Mouse (Mus musculus): Measurements from ENCODE around the gene Lrig1. TPM values are rescaled to one million over a fixed set of nuclear protein-coding genes. Genes with fewer than 3 reads are reported as not detected.

The Lrig1 gene
- total RNA-seq, 1 experiment from 2014 or later: 14.4 TPM

- DNase-seq: no peak
These were observed 23.7 kb downstream of the Lrig1 start for GRCm38 (mm10) chr6:94676300-94676699.

DNA sequence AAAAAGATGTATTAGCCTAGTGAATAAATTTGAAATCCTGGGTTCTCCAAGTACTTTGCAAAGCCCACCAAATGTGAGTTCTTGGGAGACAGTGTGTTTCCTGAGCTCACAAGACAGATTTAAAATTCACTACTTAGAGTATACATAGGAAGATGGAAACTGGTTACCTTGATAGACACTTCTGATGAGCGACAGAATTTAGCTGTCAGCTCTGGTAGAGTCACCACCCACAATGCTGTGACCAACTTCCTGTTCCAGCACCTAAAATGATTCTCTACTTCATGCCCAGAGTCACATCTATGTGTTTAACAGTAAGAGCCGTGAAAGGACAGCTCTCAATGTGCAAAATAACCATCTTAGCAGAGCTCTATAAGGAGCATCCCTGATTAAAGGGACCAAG lies 27.5 kb downstream of the Lrig1 start:
- no peak for DNase-seq

DNA sequence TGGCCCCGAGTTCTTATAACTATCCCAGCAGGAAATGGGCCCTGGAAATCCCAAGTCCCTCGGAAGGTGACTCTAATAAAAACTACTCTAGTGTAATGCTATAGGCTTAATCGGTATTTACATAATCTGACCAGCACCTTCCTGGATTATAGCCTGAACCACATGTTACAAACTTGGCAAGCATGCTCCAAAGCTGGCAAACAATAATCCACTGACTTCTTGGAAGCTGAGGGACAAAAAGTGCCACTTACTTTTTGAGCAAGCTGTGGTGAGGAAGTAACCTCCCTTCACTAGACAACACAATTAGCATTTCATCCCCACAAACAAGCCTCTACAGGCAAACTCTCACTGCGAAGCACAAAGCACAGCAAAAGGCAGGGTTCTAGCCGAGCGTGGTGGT lies 30.6 kb downstream of the Lrig1 start:
- no peak for DNase-seq

- no peak for DNase-seq
These were observed 31.6 kb downstream of the Lrig1 start for GRCm38 (mm10) chr6:94668204-94668863.

DNA sequence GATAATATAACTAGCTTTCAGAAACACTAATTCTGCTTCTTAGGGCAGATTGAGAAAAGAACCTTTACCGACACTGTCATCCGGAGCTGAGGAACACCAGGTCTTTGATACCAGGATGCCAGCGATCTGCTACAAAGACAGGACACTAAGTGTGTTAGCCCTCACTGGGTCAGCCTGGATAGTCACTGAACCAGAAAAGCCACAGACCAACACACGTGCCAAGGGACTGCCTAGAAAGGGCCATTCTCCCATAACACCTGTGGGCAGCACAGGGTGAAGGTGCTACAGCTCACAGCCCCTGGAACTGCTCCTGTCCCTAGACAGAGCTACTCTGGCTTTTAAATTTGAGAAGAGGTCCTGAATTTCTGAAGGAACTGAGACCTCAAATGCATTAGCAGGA lies 32.8 kb downstream of the Lrig1 start:
- no peak for DNase-seq

DNA sequence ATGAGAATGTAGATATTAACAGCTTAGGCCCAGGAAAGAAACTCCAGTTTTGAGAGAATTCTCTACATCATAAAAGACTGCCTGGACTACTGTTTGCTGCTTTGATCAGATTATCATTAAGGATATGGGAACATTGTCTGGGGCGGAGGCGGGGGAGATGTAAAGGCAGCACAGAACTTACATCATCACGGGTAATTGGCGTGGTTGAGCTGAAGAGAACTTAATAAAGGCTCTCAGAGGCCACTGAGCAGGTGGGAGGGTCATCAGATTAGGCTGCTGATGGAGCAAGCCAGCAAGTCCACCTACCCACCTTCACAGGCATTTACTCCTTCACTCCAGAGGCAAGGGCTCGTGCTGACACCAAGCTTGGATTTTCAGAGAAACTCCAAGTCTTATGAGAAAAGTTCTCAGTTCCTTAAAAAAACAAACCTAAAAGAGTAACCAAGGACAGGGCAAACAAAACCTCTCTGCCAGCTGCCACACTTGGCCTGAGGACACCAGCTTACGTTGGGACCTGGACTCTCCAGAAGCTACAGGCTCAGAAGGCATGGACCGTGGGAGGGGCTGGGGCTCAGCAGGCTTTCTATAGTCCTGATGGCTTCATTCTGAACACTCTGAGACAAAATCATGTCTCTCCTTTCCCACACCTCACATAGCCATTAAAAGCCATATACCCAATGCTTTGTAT lies 33.4 kb downstream of the Lrig1 start:
- DNase-seq: no peak

DNA sequence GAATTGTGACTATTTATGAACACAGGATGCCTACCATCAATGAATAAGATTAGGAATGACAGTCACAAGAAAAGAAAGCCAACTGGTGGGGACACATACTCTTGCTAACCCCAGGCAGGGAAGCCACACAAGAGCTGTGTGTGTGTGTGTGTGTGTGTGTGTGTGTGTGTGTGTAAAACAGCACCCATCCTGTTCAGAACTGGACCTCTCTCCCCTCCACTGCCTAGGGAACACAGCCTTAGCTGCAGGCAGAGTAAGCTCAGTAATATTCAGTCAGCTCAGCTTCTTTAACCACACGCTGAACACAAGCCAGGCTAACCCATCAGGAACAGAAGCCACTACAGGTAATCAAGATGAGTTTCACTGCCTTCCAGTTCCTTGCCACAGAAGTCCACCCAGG lies 34.3 kb downstream of the Lrig1 start:
- no peak for DNase-seq

GRCm38 (mm10) chr6:94665248-94665647 lies 34.7 kb downstream of the Lrig1 start:
- DNase-seq: no peak

DNA sequence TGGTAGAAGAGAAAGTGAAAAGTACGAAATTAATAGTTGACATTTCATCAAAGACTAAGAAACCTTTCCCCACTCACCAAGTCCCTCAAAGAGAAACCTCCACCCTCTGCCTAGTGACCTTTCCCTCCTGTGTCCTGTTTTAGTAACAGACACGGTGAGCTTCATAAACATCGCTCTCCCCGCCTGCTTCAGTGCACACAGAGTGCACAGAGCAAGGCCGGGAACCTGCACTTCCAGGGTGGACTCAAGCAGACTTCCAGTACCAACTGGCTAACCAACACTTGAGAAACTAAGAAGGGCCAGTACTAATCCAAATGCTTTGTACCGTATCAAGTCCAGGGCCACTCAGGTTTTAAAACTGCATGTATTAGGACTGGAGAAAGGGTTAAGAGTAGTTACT lies 36.0 kb downstream of the Lrig1 start:
- DNase-seq: no peak

GRCm38 (mm10) chr6:94661923-94662322 lies 38.0 kb downstream of the Lrig1 start:
- no peak for DNase-seq

DNA sequence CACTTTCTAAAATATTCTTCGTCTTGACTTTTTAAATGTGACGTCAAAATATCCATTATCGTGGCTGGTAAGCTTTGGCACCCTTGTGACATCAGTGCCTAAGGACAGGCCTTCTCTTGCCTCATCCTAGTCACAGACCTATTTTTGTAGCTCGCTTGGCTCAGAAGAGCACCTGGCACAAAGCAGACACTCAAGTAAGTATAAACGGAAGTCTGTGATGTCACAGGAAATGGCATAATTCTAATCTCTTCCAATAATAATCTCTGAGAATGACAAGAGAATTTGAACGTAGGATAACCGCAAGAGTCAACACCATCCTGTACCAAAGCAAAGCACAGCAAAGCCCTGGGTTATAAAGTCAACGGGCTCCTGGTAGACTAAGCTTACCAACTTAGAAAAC lies 38.6 kb downstream of the Lrig1 start:
- DNase-seq: no peak

DNA sequence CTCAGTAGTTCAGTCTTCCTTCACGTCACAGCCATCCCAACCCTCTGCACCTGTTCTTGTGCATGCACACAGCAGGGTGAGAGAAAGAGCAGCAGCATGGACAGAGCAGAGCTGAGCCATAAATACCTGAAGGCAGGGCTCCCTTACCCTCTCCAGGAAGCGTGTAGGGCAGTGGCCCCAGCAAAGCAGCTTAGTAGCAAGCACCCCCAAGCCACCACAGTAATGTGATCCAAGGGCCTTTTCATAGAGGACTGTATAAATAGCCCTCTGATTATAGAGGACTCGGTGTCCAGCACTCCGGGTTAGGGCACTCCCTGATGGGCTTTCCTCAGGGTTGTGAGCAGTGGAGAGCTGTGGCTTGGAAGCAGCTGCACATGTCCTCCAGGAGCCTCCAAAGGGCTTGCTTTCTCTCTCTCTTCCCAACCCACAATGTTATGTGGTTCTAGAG lies 40.0 kb downstream of the Lrig1 start:
- no peak for DNase-seq

DNA sequence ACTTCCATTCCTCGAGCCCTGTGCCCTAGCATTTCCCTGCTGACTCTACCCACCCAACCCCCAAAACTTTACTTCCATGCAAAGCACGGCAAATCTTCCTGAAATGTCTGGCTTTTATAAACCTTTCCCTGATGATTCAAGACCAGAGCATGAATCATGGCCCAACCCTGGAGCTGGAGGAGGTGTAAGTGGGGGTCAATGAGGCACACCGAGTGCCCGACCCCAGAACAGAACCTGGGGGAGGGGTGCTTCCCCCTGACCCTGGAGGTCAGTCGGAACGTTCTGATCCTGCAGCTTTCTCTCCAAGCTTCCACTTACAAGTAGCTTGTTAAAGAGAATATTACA lies 41.9 kb downstream of the Lrig1 start:
- DNase-seq: no peak

DNA sequence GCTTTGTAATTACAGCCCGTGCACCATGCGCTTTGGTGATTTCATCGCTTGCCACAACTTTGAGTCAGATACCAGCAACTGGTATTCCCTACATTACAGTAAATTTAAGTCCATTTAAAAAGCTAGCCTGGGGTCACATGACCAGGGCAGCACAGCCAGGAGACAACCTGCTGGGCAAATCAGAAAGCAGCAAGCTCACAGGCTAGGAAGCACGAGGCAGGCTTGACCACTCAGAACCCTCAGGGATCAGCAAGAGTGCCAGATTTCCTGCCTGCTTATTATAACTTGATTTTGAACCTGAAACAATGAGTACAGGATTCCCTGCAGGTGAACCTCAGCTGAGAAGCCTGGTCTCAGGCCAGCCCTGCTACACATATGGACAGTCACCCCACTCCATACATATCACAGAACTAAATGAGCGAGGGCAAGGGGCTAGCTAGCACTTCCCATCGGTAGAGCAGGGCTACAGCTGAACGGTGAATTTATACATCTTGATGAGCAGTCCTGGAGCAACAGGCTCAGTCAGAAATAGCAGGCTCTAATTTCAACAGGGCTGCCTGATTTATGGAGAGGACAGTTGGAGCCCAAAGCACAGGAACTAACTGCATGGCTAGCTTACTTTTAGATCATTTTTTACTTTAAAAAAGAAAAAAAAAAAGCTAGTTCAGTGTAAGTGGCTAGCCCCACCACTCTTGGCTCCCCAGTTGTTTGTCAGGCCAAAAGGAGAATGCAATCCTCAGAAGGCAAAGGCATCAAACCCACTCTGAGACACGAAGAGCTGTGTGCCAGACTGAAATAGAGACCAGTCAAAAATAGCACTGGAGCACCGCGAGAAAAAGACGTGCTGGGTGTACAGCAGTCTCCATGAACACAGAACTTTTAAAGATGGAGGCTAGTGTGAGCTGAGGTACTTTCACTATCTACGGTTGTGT lies 42.5 kb downstream of the Lrig1 start:
- no peak for DNase-seq

GRCm38 (mm10) chr6:94655818-94656478 lies 44.0 kb downstream of the Lrig1 start:
- DNase-seq: no peak

DNA sequence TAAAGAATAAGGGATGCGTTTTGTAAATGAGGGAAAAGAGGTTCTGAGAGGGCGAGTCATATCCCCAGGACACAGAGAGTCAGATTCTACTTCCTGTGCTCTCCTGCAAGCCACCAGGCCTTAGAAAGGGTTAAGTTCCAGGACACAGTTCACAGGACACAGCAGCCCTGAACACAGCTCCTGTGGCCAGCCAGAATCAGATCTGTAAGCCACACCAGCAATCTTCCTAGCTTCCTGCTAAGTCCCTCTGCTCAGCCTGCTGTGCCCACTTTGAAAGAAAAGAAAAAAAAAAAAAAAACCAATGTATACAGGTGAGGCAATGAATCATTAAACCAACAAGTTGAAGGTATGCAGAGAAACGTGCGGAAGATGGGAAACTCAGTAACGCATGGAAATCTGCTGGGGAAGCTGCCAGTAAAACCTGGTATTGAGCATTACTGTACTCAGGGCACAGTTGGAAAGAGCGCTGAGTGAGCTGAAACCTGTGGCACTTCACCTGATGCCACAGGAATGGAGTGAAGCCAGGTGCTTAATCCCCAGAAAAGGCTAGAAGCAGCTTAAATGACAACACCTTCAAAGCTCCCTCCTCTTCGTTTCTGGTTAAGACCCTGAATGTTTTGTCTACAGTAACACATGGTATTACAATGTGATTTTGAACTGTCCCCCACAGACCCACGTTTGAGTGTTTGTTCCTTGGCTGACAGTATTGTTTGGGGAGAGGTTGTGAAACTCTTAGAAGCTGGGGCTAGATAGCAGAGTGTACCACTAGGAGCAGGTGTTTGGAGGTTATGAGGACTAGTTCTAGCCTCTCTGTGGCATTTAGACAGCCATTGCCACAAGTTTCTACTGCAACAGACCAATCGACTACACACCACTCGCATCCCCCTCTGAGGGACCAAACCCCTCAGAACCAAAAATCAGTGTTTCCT lies 46.3 kb downstream of the Lrig1 start:
- DNase-seq: no peak

- DNase-seq: no peak
These were observed 47.2 kb downstream of the Lrig1 start for GRCm38 (mm10) chr6:94652659-94653213.

GRCm38 (mm10) chr6:94651541-94651940 lies 48.4 kb downstream of the Lrig1 start:
- DNase-seq: no peak

DNA sequence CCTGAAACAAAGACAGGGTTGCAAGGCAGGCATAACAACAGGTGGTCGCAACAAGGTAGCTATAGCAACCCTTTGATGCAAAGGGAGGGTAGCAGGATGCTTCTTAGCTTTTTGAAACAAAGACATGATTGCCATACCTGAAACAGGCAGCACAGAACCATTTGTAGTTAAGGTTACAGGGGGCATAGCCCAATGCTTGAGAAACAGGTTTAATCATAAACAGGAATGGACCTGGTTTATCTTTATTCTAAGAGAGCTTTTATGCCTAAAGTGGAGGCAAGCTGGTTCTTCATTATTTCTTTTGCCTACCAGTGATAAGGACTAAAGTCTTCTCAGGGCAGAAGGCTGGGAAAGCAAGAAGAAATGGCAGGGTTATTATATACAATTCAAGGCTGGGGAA lies 50.3 kb downstream of the Lrig1 start:
- DNase-seq: no peak

- DNase-seq: no peak
These were observed 51.5 kb downstream of the Lrig1 start for GRCm38 (mm10) chr6:94648496-94648895.

Data from adrenal gland, postnatal 25 days (tissue).